Mouse (Mus musculus): Measurements from ENCODE around the gene Ercc1. TPM values are rescaled to one million over a fixed set of nuclear protein-coding genes. Genes with fewer than 3 reads are reported as not detected.
A peak's percentile ranks its signal among the peaks of the same experiment; 100 is the strongest.

The Ercc1 gene
- total and polyA plus RNA-seq, 3 experiments, result 22.2 to 37.5 TPM; not detected in 1

- Histone ChIP-seq H3K36me3 (ENCODE audit: control insufficient read depth in 1 of 2, insufficient read depth in 2 of 2, low read length in 2 of 2) (peaks cover 0 to 4% of the 10 kb centered on the region in 2 experiments; a peak in 1 of 4 replicates), H3K27ac (ENCODE audit: control insufficient read depth, low read depth, low read length) (no peak overlapping the region), H3K27me3 (ENCODE audit: control insufficient read depth in 1 of 2, insufficient read depth in 2 of 2, low read length in 2 of 2) (no peaks in the 10 kb centered on the region), H3K9ac (ENCODE audit: control insufficient read depth, low read depth, low read length, poor library complexity, severe bottlenecking) (no peak overlapping the region), H3K9me3 (replicated peaks; ENCODE audit: insufficient read depth, low read length) (no peaks in the 10 kb centered on the region), H3K79me2 (ENCODE audit: control insufficient read depth, insufficient read depth, low read length, poor library complexity) (no peaks in the 10 kb centered on the region; the same call in 1 of the 2 replicates), H3K4me3 (ENCODE audit: control insufficient read depth in 1 of 2, insufficient read depth in 1 of 2, low read depth in 2 of 2, low read length in 2 of 2) (no peak overlapping the region), H3K4me1 (ENCODE audit: control insufficient read depth in 1 of 2, insufficient read depth in 2 of 2, low read length in 2 of 2) (peaks cover 3 to 16% of the 10 kb centered on the region in 2 experiments; a peak in 3 of 4 replicates)
- DNase-seq (ENCODE audit: low read depth, low spot score), result no peak
- TF ChIP-seq MYB (IDR thresholded peaks at IDR 0.05; ENCODE audit: low read depth, low read length) (no peak), USF1 (IDR thresholded peaks at IDR 0.05; ENCODE audit: low read depth, low read length) (no peak), ELF1 (IDR thresholded peaks at IDR 0.05; ENCODE audit: low read depth, low read length) (no peak), CHD2 (IDR thresholded peaks at IDR 0.05; ENCODE audit: low read length) (no peak), MAX (IDR thresholded peaks at IDR 0.05; ENCODE audit: low read length) (no peak), POLR2A (IDR thresholded peaks at IDR 0.05; ENCODE audit: control insufficient read depth in 1 of 2, insufficient read depth in 1 of 2, low read depth in 1 of 2, low read length in 2 of 2, poor library complexity in 1 of 2) (no peak)
Observed at GRCm38 (mm10) chr7:19305413-19305735, 39.2 kb upstream of the Ercc1 start.

GRCm38 (mm10) chr7:19305796-19306765, 38.5 kb upstream of the Ercc1 start:
- H3K4me3 ChIP-seq (ENCODE audit: control insufficient read depth in 1 of 2, insufficient read depth in 1 of 2, low read depth in 2 of 2, low read length in 2 of 2), result peak overlapping the region; percentile 37 to 39
- TF ChIP-seq SIN3A (IDR thresholded peaks at IDR 0.05; ENCODE audit: low read length), result peak; percentile 41; the same call in 1 of the 2 replicates
- TF ChIP-seq USF2 (IDR thresholded peaks at IDR 0.05; ENCODE audit: borderline replicate concordance in 1 of 2, insufficient read depth in 1 of 2, low read depth in 1 of 2, low read length in 2 of 2), result no peak
- 0 out of 2 replicates have a peak, but pooled peaks have one; percentile 23 for TF ChIP-seq NELFE (IDR thresholded peaks at IDR 0.05; ENCODE audit: low read depth, low read length)
- peak; percentile 37; the same call in 1 of the 2 replicates for TF ChIP-seq GATA1 (IDR thresholded peaks at IDR 0.05; ENCODE audit: low read depth, low read length)
- no peak; the same call in 1 of the 2 replicates for TF ChIP-seq MXI1 (IDR thresholded peaks at IDR 0.05; ENCODE audit: low read depth, low read length)
- peaks cover 3 to 16% of the 10 kb centered on the region in 2 experiments; a peak in 3 of 4 replicates for H3K4me1 ChIP-seq (ENCODE audit: control insufficient read depth in 1 of 2, insufficient read depth in 2 of 2, low read length in 2 of 2)

More at GRCm38 (mm10) chr7:19305796-19306765, 38.5 kb upstream of the Ercc1 start:
- Histone ChIP-seq H3K27me3 (ENCODE audit: control insufficient read depth in 1 of 2, insufficient read depth in 2 of 2, low read length in 2 of 2) (no peaks in the 10 kb centered on the region), H3K79me2 (ENCODE audit: control insufficient read depth, insufficient read depth, low read length, poor library complexity) (no peaks in the 10 kb centered on the region; the same call in 1 of the 2 replicates), H3K9ac (ENCODE audit: control insufficient read depth, low read depth, low read length, poor library complexity, severe bottlenecking) (peak overlapping the region; percentile 50), H3K36me3 (ENCODE audit: control insufficient read depth in 1 of 2, insufficient read depth in 2 of 2, low read length in 2 of 2) (peaks cover 0 to 4% of the 10 kb centered on the region in 2 experiments; a peak in 1 of 4 replicates), H3K27ac (ENCODE audit: control insufficient read depth, low read depth, low read length) (peak overlapping the region; percentile 32), H3K9me3 (replicated peaks; ENCODE audit: insufficient read depth, low read length) (no peaks in the 10 kb centered on the region)
- DNase-seq (ENCODE audit: low read depth, low spot score), result peak; percentile 62
